Mouse (Mus musculus) MEL (cell line): Measurements from ENCODE around the gene Foxo6. TPM values are rescaled to one million over a fixed set of nuclear protein-coding genes. Genes with fewer than 3 reads are reported as not detected.

Experiments used
- DNase-seq: peaks from one replicate; pipeline ENCODE4 v3.0.0; 2011; ENCODE audit warnings: low read depth, low spot score
- H3K27ac ChIP-seq: 2 replicates; pipeline ENCODE4 v1.5.1; 2012; ENCODE audit warnings: low read depth, mild to moderate bottlenecking, control low read depth, low read length, moderate library complexity; ENCODE audit not compliant: control insufficient read depth
- H3K27me3 ChIP-seq, 2 experiments: fragments of 150-350 bp in 1 of 2; sonication (generic) in 1 of 2; 2 replicates each; pipeline ENCODE4 v1.6.1; 2012; ENCODE audit warnings: low read length in 2 of 2, mild to moderate bottlenecking in 2 of 2, improper control_type of control experiment in 1 of 2, moderate library complexity in 1 of 2; ENCODE audit not compliant: insufficient read depth in 2 of 2, control insufficient read depth in 1 of 2
- H3K36me3 ChIP-seq, 2 experiments: 2 replicates each; pipeline ENCODE4 v1.6.1; 2012 to 2014; ENCODE audit warnings: low read length in 2 of 2, improper control_type of control experiment in 1 of 2, inconsistent platforms in 1 of 2, mild to moderate bottlenecking in 1 of 2; ENCODE audit not compliant: insufficient read depth in 2 of 2, control insufficient read depth in 1 of 2
- H3K4me1 ChIP-seq, 2 experiments: fragments of 150-350 bp in 1 of 2; sonication (generic) in 1 of 2; 2 replicates each; pipeline ENCODE4 v1.6.1; 2012; ENCODE audit warnings: low read length in 2 of 2, improper control_type of control experiment in 1 of 2, mild to moderate bottlenecking in 1 of 2; ENCODE audit not compliant: insufficient read depth in 2 of 2, control insufficient read depth in 1 of 2
- H3K4me3 ChIP-seq, 2 experiments: fragments of 150-350 bp in 1 of 2; sonication (generic) in 1 of 2; 2 replicates each; pipeline ENCODE4 v1.5.1; 2012; ENCODE audit warnings: low read depth in 2 of 2, low read length in 2 of 2, mild to moderate bottlenecking in 2 of 2, moderate library complexity in 2 of 2, control low read depth in 1 of 2, improper control_type of control experiment in 1 of 2; ENCODE audit not compliant: control insufficient read depth in 1 of 2, insufficient read depth in 1 of 2
- H3K79me2 ChIP-seq: 2 replicates; pipeline ENCODE4 v1.6.1; 2012; ENCODE audit warnings: mild to moderate bottlenecking, low read length, moderate library complexity; ENCODE audit not compliant: control insufficient read depth, poor library complexity, insufficient read depth
- H3K9ac ChIP-seq: 2 replicates; pipeline ENCODE4 v1.6.1; 2012; ENCODE audit warnings: low read depth, mild to moderate bottlenecking, control low read depth, low read length, moderate library complexity; ENCODE audit not compliant: control insufficient read depth, poor library complexity, severe bottlenecking
- H3K9me3 ChIP-seq: fragments of 150-350 bp; sonication (generic); replicated peaks from 2 replicates; pipeline ENCODE4 v1.6.1; 2012; ENCODE audit warnings: mild to moderate bottlenecking, low read length, improper control_type of control experiment, moderate library complexity; ENCODE audit not compliant: insufficient read depth
- BHLHE40 ChIP-seq: IDR thresholded peaks from 2 replicates; pipeline ENCODE4 v1.6.1; 2012; ENCODE audit warnings: low read depth, mild to moderate bottlenecking, inconsistent platforms, low read length, improper control_type of control experiment, borderline replicate concordance
- CHD1 ChIP-seq: IDR thresholded peaks from 2 replicates; pipeline ENCODE4 v1.6.1; 2012; ENCODE audit warnings: low read depth, mild to moderate bottlenecking, inconsistent platforms, low read length, improper control_type of control experiment
- CTCF ChIP-seq, 3 experiments: IDR thresholded peaks in 2 of 3; conservative IDR thresholded peaks in 1 of 3; 2 replicates each; pipeline ENCODE4 v1.5.1; 2011 to 2012; ENCODE audit warnings: low read length in 3 of 3, low read depth in 2 of 3, mild to moderate bottlenecking in 2 of 3, improper control_type of control experiment in 1 of 3, inconsistent platforms in 1 of 3, mixed read lengths in 1 of 3, moderate library complexity in 1 of 3; ENCODE audit not compliant: control insufficient read depth in 1 of 3, insufficient read depth in 1 of 3, poor library complexity in 1 of 3, severe bottlenecking in 1 of 3
- E2F4 ChIP-seq: IDR thresholded peaks from 2 replicates; pipeline ENCODE4 v1.6.1; 2011; ENCODE audit warnings: low read depth, low read length, improper control_type of control experiment, borderline replicate concordance
- EP300 ChIP-seq, 2 experiments: IDR thresholded peaks; 2 replicates each; pipeline ENCODE4 v1.6.1; 2011; ENCODE audit warnings: improper control_type of control experiment in 2 of 2, low read length in 2 of 2, low read depth in 1 of 2, mild to moderate bottlenecking in 1 of 2
- ETS1 ChIP-seq: IDR thresholded peaks from 2 replicates; pipeline ENCODE4 v1.6.1; 2012; ENCODE audit warnings: low read depth, mild to moderate bottlenecking, inconsistent platforms, low read length, improper control_type of control experiment, moderate library complexity
- KAT2A ChIP-seq: conservative IDR thresholded peaks from 2 replicates; pipeline ENCODE4 v1.6.1; 2012; ENCODE audit warnings: low read depth, low read length, improper control_type of control experiment, inconsistent platforms
- MAFK ChIP-seq: IDR thresholded peaks from 2 replicates; pipeline ENCODE4 v1.6.1; 2011; ENCODE audit warnings: low read depth, mild to moderate bottlenecking, low read length, improper control_type of control experiment, borderline replicate concordance
- MAZ ChIP-seq: IDR thresholded peaks from 2 replicates; pipeline ENCODE4 v1.6.1; 2012; ENCODE audit warnings: low read depth, mild to moderate bottlenecking, inconsistent platforms, low read length, improper control_type of control experiment
- MXI1 ChIP-seq: IDR thresholded peaks from 2 replicates; pipeline ENCODE4 v1.6.1; 2011; ENCODE audit warnings: mild to moderate bottlenecking, low read depth, low read length, improper control_type of control experiment
- NRF1 ChIP-seq: IDR thresholded peaks from 2 replicates; pipeline ENCODE4 v1.6.1; 2014; ENCODE audit warnings: low read depth, mild to moderate bottlenecking, inconsistent platforms, low read length, improper control_type of control experiment, moderate library complexity; ENCODE audit not compliant: poor library complexity, insufficient read depth, severe bottlenecking
- SIN3A ChIP-seq: IDR thresholded peaks from 2 replicates; pipeline ENCODE4 v1.6.1; 2012; ENCODE audit warnings: low read length, improper control_type of control experiment, inconsistent platforms
- TAL1 ChIP-seq: IDR thresholded peaks from 2 replicates; pipeline ENCODE4 v1.6.1; 2012; ENCODE audit warnings: mild to moderate bottlenecking, inconsistent platforms, low read length, moderate library complexity, mixed read lengths
- TBP ChIP-seq: IDR thresholded peaks from 2 replicates; pipeline ENCODE4 v1.8.0; 2011; ENCODE audit warnings: low read depth, low read length, improper control_type of control experiment
- TCF12 ChIP-seq: IDR thresholded peaks from 2 replicates; pipeline ENCODE4 v1.6.1; 2014; ENCODE audit warnings: low read depth, mild to moderate bottlenecking, inconsistent platforms, low read length, improper control_type of control experiment, moderate library complexity
- USF1 ChIP-seq: IDR thresholded peaks from 2 replicates; pipeline ENCODE4 v1.6.1; 2014; ENCODE audit warnings: low read depth, mild to moderate bottlenecking, inconsistent platforms, low read length, improper control_type of control experiment, moderate library complexity
- USF2 ChIP-seq, 2 experiments: IDR thresholded peaks; 2 replicates each; pipeline ENCODE4 v1.6.1; 2011 to 2012; ENCODE audit warnings: improper control_type of control experiment in 2 of 2, low read length in 2 of 2, borderline replicate concordance in 1 of 2, inconsistent platforms in 1 of 2, low read depth in 1 of 2, mild to moderate bottlenecking in 1 of 2; ENCODE audit not compliant: insufficient read depth in 1 of 2
- ZKSCAN1 ChIP-seq: IDR thresholded peaks from 2 replicates; pipeline ENCODE4 v1.6.1; 2012; ENCODE audit warnings: low read depth, mild to moderate bottlenecking, inconsistent platforms, low read length, improper control_type of control experiment, moderate library complexity
- ZNF384 ChIP-seq: IDR thresholded peaks from 2 replicates; pipeline ENCODE4 v1.6.1; 2012; ENCODE audit warnings: low read depth, mild to moderate bottlenecking, inconsistent platforms, low read length, improper control_type of control experiment
- polyA plus RNA-seq, 2 experiments: library from polyadenylated mRNA; stranded (reverse) in 1 of 2; unstranded in 1 of 2; fragments of >175 nt in 1 of 2; fragments of >200 nt in 1 of 2; gene quantifications; 2 replicates each; pipeline versions ENCODE4 v1.2.1 to v1.2.4; 2012; ENCODE audit warnings: low replicate concordance in 2 of 2, low read depth in 1 of 2; ENCODE audit not compliant: insufficient read length in 2 of 2, insufficient read depth in 1 of 2, missing spikeins in 1 of 2
- total RNA-seq: library from RNA; depleted of rRNA; stranded (reverse); fragments of 300-350 nt; gene quantifications from 2 replicates; pipeline ENCODE4 v1.2.3, GENCODE M21; 2012

The Foxo6 gene
- total and polyA plus RNA-seq, 3 experiments, result 0.31 to 3.4 TPM; not detected in 1

- Histone ChIP-seq H3K4me3 (no peak overlapping the region), H3K27me3 (peaks cover 2 to 10% of the 10 kb centered on the region in 2 experiments; a peak in 3 of 4 replicates), H3K79me2 (no peaks in the 10 kb centered on the region), H3K36me3 (peaks cover 0 to 2% of the 10 kb centered on the region in 2 experiments; a peak in 1 of 4 replicates), H3K27ac (no peak overlapping the region), H3K9me3 (no peaks in the 10 kb centered on the region), H3K9ac (no peak overlapping the region), H3K4me1 (peaks cover 2 to 11% of the 10 kb centered on the region in 2 experiments)
- TF ChIP-seq NRF1 (no peak), TAL1 (no peak), EP300 (IDR thresholded peaks at IDR 0.05; ENCODE audit: low read depth in 1 of 2, low read length in 2 of 2) (no peak), SIN3A (no peak), MAFK (no peak), TBP (no peak), CHD1 (no peak), MAZ (no peak), ETS1 (no peak), USF1 (no peak), TCF12 (no peak), CTCF (IDR thresholded peaks at IDR 0.05 in 2 of 3, conservative IDR thresholded peaks at IDR 0.05 in 1 of 3; ENCODE audit: control insufficient read depth in 1 of 3, insufficient read depth in 1 of 3, low read depth in 2 of 3, low read length in 3 of 3, poor library complexity in 1 of 3, severe bottlenecking in 1 of 3) (no peak), USF2 (IDR thresholded peaks at IDR 0.05; ENCODE audit: borderline replicate concordance in 1 of 2, insufficient read depth in 1 of 2, low read depth in 1 of 2, low read length in 2 of 2) (no peak), ZKSCAN1 (no peak), KAT2A (no peak)
- DNase-seq, result no peak
Observed at GRCm38 (mm10) chr4:120285730-120286129, 1.4 kb downstream of the Foxo6 start.

- Histone ChIP-seq H3K79me2 (no peaks in the 10 kb centered on the region), H3K36me3 (peaks cover 0 to 2% of the 10 kb centered on the region in 2 experiments; a peak in 1 of 4 replicates), H3K4me3 (no peak overlapping the region), H3K4me1 (peaks cover 2 to 11% of the 10 kb centered on the region in 2 experiments), H3K9me3 (no peaks in the 10 kb centered on the region), H3K27ac (no peak overlapping the region), H3K27me3 (peaks cover 2 to 10% of the 10 kb centered on the region in 2 experiments; a peak in 3 of 4 replicates), H3K9ac (no peak overlapping the region)
- no peak for DNase-seq
- TF ChIP-seq SIN3A (no peak), E2F4 (no peak), TBP (no peak), ZNF384 (no peak), MXI1 (no peak), USF1 (no peak), KAT2A (no peak), BHLHE40 (no peak), NRF1 (no peak)
Observed at GRCm38 (mm10) chr4:120285223-120285622, 1.9 kb downstream of the Foxo6 start.
